Mouse (Mus musculus): ENCODE measurements around the gene Gucy2f.
A peak's percentile ranks its signal among the peaks of the same experiment; 100 is the strongest.

- TF ChIP-seq CTCF (IDR thresholded peaks at IDR 0.05; ENCODE audit: low read depth) (peak; percentile 87), EP300 (IDR thresholded peaks at IDR 0.05; ENCODE audit: low read depth) (no peak)
These were observed 3.6 kb upstream of the Gucy2f start for GRCm38 (mm10) chrX:142200295-142200694.

Measured in liver, postnatal 0 days (tissue).